Mouse (Mus musculus) c-Kit-positive CD71-positive TER-119-negative erythroid progenitor cells, embryonic 14.5 days (primary cell): Measurements from ENCODE around the gene She.

ENCODE experiments used
- DNase-seq: peaks from one replicate; pipeline ENCODE4 v3.0.0-alpha.2; 2013; ENCODE audit warnings: low read depth

Gene She

GRCm38 (mm10) chr3:89887582-89888230 is 56.5 kb downstream of the She start:
- no peak for DNase-seq

- DNase-seq: no peak
Observed at GRCm38 (mm10) chr3:89889841-89890430, 58.8 kb downstream of the She start.

DNA sequence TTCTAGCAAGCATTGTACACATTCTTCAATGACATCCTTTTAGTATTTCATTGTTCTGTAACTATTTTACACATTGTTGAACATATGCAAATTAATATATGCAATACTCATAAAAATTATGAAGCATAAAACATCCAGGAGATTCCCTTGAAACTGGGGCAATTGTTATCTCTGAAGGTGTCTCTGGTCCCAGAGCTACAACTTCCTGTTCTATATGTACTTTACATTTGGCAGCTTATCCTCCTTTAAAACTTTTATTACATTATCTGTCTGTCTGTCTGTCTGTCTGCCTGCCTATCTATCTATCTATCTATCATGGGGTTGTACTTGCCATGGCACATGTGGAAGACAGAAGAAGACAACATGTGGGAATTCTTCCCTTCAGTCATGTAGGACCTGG is 60.5 kb downstream of the She start:
- DNase-seq: no peak

DNA sequence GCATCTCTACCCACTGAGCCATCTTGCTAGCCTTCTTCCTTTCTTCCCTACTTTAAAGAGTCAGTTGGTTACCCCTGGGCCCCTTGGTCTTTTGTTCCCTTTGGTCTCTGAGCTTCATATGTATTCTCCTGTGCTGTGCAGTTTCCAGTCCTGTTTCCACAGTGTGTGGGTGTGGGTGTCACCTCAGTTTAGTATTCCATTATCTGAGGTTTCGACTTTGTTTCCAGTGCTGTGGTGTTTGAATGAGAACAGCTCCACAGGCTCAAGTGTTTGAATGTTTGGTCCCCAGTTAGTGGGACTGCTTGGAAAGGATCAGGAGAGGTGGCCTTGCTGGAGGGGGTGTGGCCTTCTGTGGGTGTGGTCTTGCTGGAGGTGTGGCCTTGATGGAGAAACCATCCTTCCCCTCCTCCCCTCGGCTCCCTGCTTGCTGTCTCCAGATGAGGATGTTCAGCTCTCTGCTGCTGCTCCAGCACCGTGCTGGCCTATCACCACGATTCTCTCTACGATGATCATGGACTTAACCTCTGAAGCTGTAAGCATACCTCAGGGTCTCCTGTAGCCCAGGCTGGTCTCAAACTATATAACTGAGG is 61.4 kb downstream of the She start:
- DNase-seq: no peak

DNA sequence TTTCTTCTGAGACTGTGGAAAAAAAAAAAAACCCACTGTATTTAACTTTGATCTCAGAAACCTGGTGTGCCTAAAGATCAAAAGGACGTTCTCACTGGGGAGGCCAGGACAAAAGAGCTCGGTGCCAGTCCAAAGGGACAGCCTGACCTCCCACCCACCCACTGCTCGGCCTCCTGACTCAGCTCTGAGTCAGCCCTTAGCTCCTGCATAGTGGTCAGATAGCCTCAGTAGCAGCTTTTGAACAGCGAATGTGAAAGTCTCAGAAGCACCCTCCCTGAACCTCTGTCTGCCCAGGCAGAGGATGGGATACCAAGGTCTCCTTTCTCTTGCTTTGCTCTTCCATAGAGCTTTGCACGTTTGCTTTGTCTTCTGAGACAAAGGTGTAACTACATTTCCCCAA is 65.4 kb downstream of the She start:
- DNase-seq: no peak

GRCm38 (mm10) chr3:89897204-89897796 is 66.1 kb downstream of the She start:
- DNase-seq: no peak

GRCm38 (mm10) chr3:89898011-89898410 is 66.8 kb downstream of the She start:
- no peak for DNase-seq

DNA sequence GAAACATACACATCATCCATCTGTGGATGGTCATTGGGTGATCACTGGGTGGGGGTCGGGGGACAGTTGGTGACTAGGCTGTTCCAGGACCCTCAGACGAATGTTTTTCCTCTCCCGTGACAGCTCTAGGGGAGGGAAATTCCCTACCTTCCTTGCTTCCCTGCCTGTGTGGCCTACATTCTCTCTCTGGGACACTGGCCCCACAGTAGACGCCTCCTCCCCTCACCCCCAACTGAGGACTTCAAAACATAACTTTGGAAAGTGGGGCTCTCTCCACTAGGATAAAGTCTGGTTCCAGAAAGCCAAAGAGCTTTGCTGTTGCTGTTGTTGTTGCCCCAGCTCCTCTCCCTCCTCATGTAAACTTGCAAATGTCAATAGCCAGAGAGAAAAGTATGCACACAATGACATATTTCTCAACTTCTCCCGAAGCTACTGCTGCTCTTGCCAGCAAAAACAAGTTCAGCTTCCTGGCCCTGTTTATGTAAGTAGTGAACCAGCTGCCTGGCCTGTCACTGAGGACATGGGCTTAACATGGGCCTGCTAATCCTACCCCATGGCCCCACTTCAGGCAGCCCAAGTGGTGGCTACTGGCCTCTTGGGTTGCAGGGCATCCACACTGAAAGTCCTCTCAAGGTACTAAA is 67.8 kb downstream of the She start:
- no peak for DNase-seq

DNA sequence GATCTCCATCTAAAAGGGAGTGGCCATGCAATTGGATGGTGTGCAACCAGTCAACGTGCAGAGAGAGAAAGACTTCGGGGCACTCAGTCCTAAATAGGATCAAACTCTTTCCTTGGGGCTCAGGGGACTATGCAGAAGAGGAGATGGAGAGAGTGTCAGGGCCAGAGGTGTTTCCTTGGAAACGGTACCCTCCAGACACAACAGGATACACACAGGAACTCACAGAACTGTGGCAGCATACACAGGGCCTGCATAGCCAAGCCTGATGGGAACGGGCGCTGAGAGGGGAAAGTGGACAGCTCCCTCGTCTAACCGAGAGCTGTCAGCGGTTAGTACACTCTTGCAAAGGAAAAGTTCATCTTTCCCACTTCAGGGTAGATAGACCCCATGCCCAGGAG is 68.3 kb downstream of the She start:
- DNase-seq: no peak

DNA sequence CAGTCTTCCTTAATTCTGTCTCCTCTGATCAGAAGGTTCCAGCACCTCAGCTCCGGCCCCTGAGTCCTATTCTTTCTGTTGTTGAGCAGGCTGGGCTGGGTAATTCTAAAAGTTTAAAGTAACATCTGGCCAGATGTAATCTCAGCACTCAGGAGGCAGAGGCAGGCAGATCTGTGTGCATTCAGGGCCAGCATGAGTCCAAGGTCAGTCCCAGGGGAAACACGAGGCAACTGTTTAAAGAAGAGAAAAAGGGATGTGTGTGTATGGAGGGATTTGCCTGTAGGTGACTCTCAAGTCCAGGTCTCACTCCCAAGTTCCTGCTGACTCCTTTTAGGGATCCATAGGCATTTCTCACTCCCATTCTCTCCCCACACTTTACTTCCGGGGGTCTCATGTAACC is 76.7 kb downstream of the She start:
- no peak for DNase-seq
